Mouse (Mus musculus) layer of hippocampus, adult 11-12 months (tissue): ENCODE results near the gene Rapgef5.

ENCODE experiments used
- DNase-seq: peaks from one replicate; pipeline ENCODE4 v3.0.0; 2022; ENCODE audit warnings: low spot score

The Rapgef5 gene

DNA sequence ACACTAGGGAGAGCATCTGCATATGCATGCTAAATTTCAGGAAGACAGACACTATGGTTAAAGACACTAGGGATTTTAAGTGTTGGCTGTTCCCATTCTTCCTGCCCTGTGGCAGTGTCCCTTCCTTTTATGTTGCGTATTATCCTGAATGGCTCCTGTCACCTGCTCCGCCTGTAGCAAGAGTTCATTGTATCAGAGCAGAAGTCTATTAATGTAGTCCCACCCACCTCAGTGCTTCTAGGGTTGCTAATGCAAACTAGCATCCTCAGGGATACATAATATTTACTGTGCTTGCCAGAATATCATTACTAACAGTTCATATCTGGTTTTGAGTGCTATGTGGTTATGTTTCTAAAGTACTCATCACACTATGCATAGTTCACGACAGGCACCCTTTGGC lies 96.4 kb downstream of the Rapgef5 start:
- DNase-seq, result no peak

DNA sequence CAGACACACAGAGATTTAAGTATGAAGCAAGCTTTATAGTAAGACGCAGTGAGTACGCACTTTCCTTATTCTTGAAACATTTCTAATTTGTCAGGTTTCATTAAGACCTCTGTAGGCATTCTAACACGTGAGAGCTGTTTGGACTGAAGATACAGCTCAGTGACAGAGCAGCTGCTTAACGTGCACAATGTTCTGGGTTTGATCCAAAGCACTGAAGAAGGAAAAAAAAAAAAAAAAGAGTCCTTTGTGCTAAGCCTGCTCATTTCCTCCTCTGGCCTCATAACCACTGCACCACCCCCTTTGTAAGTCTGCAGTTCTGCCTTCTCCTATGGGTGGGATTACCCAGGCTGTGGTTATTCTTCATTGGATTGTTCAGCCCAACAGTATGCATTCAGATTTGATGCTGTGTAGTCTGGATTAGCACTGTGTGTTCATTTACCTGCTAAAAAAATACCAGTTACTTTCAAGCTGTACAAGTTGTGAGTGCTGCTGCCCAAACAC lies 103.3 kb downstream of the Rapgef5 start:
- no peak for DNase-seq

- no peak for DNase-seq
Observed at GRCm38 (mm10) chr12:117622972-117623371, 106.7 kb downstream of the Rapgef5 start.

- DNase-seq, result no peak
Observed at GRCm38 (mm10) chr12:117627311-117627710, 111.0 kb downstream of the Rapgef5 start.

DNA sequence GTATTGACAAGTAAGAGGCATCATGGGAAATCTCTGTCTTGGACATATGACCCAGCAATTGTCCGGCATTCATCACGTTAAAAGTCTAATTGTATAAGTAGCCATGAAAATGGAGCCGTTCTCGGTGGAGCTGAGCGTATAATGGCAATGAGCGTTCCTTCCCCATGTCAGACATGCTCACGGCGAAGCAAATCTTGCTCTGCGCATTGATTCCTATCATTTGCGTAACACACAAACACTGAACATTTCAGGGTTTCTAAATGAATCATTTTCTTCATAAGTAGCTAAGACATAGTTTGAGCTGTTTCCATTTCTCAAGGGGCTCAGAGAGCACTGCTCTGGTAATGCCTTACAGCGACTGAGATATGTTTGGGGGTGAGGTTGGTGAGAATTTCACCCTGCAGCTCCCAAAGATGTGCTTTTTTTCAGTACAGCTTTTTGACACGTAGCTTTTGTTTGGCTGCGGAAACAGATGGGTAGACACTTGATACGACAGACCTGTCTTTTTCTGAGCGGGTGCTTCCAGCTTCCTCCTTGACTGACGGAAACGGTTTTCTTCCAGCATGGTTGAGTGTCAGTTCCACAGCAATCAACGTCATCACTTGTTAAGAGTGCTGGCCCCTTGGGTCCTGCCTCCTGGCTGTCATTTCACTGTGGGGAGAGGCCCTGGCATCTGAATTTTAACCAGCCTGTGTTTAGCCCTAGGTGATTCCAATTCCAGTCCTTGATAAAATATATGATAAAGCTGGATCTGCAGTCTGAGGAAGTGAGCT lies 112.2 kb downstream of the Rapgef5 start:
- no peak for DNase-seq

GRCm38 (mm10) chr12:117632133-117632532 lies 115.9 kb downstream of the Rapgef5 start:
- DNase-seq, result no peak

- no peak for DNase-seq
Observed at GRCm38 (mm10) chr12:117636139-117636772, 120.0 kb downstream of the Rapgef5 start.

DNA sequence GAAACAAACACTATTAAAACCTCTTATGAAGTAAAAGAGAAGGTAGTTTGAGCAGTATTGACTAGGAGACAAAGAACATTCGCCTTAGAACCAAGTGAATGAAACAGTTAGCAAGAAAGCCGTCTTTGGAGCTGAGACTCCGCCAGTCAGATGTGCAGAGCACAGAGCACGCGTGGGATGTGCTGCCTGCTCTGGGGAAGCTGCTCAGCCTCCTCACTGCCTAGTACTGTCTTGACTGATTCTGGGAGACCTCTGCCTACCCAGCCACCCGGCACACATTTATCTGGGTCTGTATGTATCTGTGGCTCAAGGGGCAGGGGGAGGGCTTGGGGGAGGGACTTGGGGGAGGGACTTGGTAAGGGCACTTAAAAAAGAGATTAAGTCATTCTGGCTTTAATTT lies 120.7 kb downstream of the Rapgef5 start:
- peak; percentile 28 for DNase-seq

DNA sequence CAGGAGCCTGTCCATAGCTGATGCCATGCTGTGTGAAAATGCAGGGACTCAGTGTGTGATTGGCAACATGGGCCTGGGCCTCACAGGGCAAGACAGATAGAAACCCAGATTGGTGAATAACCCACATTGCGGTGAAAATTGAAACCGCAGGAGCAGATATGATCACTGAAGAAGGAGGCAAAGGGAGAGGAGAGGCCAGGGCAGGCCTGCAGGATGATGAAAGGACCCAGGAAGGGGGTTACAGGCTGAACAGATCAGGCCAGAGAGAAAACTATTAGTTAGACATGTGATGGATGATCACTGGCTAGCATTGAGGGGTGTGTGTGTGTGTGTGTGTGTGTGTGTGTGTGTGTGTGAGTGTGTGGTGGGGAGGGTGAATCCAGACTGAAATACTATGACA lies 122.6 kb downstream of the Rapgef5 start:
- no peak for DNase-seq

DNA sequence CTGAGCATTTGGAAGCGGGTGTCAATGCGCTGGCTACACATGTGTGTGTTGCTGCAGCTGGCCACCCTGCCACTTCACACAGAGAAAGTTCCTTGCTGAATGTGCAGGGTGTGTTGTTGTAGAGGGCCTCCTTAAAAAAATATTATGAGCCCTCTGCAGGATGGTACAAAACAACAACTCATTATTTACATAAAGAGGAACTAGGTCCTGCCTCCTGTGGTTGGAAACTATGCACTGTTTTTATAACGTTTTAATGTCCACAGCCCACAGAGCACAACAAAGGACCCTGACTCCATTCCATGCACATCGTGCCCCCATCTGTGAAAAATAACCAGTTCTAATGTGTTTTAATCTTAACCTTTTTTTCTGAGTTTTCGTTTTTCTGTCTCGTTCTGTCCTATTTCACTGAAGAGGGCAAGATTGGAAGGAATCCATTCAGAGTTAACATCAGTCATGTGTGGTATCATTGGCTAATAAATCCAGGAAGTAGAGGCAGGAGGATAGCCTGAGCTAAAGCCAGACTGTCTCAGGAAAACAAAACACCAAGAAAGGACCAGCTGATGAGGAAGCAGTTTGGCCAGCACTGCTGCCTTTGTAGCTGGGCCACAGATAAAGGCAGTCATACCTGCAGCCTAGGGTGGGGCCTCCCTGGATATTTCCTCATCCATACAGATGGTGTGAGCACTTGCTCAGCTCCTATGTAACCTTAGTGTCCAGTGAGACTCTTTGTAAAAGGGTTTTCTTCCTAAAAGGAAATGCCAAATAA lies 123.3 kb downstream of the Rapgef5 start:
- DNase-seq, result no peak

- no peak for DNase-seq
Observed at GRCm38 (mm10) chr12:117642512-117642911, 126.2 kb downstream of the Rapgef5 start.

- no peak for DNase-seq
Observed at GRCm38 (mm10) chr12:117645771-117646170, 129.5 kb downstream of the Rapgef5 start.

- DNase-seq, result no peak
Observed at GRCm38 (mm10) chr12:117653920-117654472, 137.7 kb downstream of the Rapgef5 start.

GRCm38 (mm10) chr12:117656935-117657334 lies 140.7 kb downstream of the Rapgef5 start:
- no peak for DNase-seq

- no peak for DNase-seq
Observed at GRCm38 (mm10) chr12:117657766-117658165, 141.5 kb downstream of the Rapgef5 start.

DNA sequence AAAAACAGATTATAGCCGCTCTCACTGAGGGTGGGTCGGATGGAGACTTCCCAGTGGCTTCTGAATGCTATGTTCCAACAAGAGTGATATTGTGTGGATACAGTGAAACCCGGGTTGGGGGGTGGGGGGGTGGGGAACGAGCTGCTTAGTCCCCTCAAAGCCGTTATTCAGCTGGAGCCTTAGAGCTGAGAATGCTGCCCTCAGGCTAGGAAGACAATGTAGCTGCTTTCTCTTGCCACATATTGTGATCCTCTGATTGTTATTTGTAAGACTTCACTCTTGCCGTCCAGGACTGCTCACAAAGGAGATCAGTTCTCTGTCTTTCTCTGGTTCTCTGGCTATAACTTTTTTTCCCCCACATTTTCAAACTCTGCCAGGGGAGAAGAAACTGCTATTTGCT lies 142.5 kb downstream of the Rapgef5 start:
- DNase-seq, result no peak

DNA sequence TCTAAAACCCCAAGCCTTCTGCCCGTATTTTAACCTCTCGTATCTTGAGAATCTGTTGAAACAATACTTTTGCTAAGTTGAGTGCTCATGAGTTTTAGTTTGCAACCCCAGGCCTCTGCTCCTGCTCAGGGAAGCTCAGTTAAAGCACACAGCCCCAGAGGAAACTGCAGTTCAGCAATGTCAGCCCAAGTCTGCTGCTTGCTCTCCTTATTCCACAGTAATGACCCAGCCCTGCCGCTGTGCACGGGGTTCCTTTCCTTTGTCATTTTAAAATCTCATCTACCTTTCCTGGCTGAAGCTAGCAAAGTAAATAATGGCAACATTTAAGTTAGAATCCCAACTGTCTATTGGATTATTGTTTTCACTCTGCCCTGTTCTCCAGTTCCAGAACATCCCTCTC lies 144.1 kb downstream of the Rapgef5 start:
- no peak for DNase-seq

GRCm38 (mm10) chr12:117661871-117662270 lies 145.6 kb downstream of the Rapgef5 start:
- no peak for DNase-seq

DNA sequence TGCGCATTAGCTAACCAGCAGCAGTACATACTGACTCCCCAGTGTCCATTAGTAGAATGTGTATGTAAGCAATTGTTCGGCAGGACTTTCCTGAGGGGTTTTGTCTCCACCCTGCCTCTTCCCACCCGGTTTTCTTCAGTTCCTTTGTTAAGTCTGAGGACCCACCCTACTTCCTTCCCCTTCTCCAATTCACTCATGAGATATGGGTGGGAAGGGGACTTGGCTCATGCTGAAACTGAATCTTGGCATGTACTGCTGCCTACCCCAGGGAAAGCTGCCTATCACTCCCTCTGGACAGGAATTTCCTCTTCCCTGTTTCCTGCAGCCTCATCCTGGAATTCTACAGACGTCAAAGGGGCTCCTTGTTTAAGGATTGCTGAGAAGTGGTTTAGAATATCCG lies 147.4 kb downstream of the Rapgef5 start:
- DNase-seq, result no peak

DNA sequence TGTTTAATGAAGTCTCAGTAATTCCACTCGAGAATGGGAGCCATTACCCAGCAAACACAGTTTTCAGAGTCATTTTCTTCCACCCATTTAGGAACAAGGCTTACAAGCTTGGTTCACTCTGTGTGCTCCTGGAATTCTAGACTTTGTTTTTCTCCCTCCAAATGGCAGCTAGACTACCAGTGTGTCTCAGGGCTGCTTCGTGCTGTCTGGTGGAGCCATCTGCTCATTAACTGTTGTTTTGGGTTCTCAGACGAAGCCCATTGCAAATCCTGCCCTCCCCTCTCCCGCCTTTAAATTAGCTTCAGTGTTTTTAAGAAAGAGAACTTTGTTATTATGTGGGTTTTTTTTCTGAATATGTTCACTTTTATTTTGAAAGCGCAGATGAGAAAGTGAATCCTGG lies 148.4 kb downstream of the Rapgef5 start:
- DNase-seq, result peak; percentile 63

DNA sequence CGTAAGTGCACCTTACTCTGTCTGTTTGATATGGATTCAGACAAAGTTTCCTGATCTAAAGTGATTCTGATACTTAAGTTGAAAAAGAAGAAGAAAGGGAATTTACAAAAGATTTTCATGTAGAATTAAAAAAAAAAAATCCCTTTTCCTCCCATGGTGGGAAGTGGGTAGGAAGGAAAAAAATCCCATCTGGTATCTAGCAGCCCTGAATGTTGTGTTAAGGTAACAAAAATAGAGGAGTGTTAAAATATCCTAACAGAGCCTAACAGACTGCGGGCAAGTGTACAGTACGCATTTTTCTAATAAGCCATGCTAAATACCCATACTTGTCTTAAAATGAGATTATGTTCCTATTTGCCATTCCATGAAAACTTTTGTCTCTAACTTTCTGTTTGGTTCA lies 150.1 kb downstream of the Rapgef5 start:
- no peak for DNase-seq

DNA sequence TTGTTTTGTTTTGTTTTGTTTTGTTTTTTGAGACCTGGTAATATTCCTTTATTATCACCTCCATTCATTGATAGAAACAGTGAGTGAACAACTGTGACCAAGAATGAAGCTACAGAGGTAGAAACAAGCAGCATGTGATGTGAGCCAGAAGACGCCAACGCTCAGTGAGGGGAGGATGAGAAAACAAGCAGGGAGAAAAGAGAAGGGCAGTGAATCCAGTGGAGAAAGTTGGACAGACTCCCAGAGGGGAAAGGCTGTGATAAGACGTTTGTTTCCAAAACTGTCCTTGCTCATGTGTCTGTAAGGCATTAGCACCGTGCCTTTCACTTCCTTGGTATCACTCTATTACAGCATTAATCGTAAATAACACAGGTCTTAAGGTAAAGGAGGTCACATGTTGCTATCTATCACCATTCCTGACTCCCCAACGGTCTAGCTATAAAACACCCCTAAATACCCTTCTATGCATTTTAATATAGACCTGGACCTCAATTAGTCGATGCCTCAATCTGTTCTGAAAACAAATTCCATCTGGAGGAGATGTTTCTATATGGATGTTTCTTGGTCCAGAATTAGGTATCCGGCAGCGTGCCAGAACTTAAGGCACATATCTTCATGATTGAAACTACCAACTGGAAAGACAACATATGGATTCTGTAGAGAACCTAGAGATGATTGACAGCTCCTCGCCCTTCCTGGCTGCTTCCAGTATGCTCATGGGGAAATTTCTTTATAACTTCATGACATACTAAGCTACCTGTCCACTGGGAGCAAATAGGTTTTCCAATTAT lies 153.5 kb downstream of the Rapgef5 start:
- DNase-seq, result no peak
